28 mouse cellular contexts compared by ENCODE assay signal in genomic region chr1:153433851-153434589, GRCm38 (mm10). TPM values are rescaled to one million over a fixed set of nuclear protein-coding genes. Genes with fewer than 3 reads are reported as not detected.
DNase-seq lines count a peak whose midpoint lies in the region; ATAC-seq and TF ChIP-seq lines count a peak whose summit lies in the region.
"Had no signal": no experiment of that assay in that cellular context is flagged by ENCODE, and none has a peak within 500 bp of the region (broad histone marks: within the 10 kb centered on the region; RNA-seq: fewer than 3 reads in every experiment).

No protein-coding gene starts in this region.

- no peak overlapping the region for H3K4me2 ChIP-seq in hindbrain, postnatal 0 days (ENCODE audit: low read depth, low read length)
- H3K4me2 ChIP-seq in hindbrain, embryonic 13.5 days = no peak overlapping the region
- H3K4me2 ChIP-seq in lung, postnatal 0 days (replicated peaks; ENCODE audit: low read depth, low read length) = no peak overlapping the region
- H3K4me2 ChIP-seq: hindbrain, embryonic 14.5 days; stomach, embryonic 15.5 days had no signal

- TF ChIP-seq CTCF in hindbrain, postnatal 0 days (IDR thresholded peaks at IDR 0.05; ENCODE audit: low read depth) = 0 out of 2 replicates have a peak, but pooled peaks have one; percentile 15
- peak; percentile 33 for TF ChIP-seq CTCF in lung, postnatal 0 days (IDR thresholded peaks at IDR 0.05)
- TF ChIP-seq CTCF in bone marrow, adult 2 months (IDR thresholded peaks at IDR 0.05; ENCODE audit: control insufficient read depth, insufficient read depth, low read length) = no peak

- no peak overlapping the region for H3K4me3 ChIP-seq in hindbrain, postnatal 0 days (ENCODE audit: low read length)
- H3K4me3 ChIP-seq in hindbrain, embryonic 13.5 days = no peak overlapping the region
- H3K4me3 ChIP-seq in lung, postnatal 0 days (ENCODE audit: low read depth, low read length) = no peak overlapping the region
- H3K4me3 ChIP-seq in bone marrow, adult 2 months (replicated peaks; ENCODE audit: control insufficient read depth, low read depth, low read length) = no peak overlapping the region
- H3K4me3 ChIP-seq: forebrain, embryonic 10.5 days; myocyte; stomach, embryonic 15.5 days had no signal

- TF ChIP-seq POLR2A in bone marrow, adult 2 months (IDR thresholded peaks at IDR 0.05; ENCODE audit: borderline replicate concordance, control insufficient read depth, low read depth, low read length) = no peak

- H3K9me3 ChIP-seq in hindbrain, postnatal 0 days (ENCODE audit: low read length) = no peaks in the 10 kb centered on the region
- H3K9me3 ChIP-seq in hindbrain, embryonic 13.5 days = no peaks in the 10 kb centered on the region
- no peaks in the 10 kb centered on the region for H3K9me3 ChIP-seq in lung, postnatal 0 days (ENCODE audit: low read length)
- H3K9me3 ChIP-seq: forebrain, embryonic 10.5 days; stomach, embryonic 15.5 days had no signal

- H3K36me3 ChIP-seq in hindbrain, postnatal 0 days (ENCODE audit: insufficient read depth, low read length) = no peaks in the 10 kb centered on the region
- H3K36me3 ChIP-seq in hindbrain, embryonic 13.5 days = no peaks in the 10 kb centered on the region
- H3K36me3 ChIP-seq in lung, postnatal 0 days (ENCODE audit: insufficient read depth, low read length) = no peaks in the 10 kb centered on the region
- H3K36me3 ChIP-seq: forebrain, embryonic 10.5 days; stomach, embryonic 15.5 days had no signal

- no peak for ATAC-seq in hindbrain, postnatal 0 days
- no peak for ATAC-seq in hindbrain, embryonic 13.5 days (ENCODE audit: low FRiP score)
- ATAC-seq in lung, postnatal 0 days = no peak
- peak; percentile 65 for ATAC-seq in megakaryocyte progenitor cell, adult 5-6 weeks (replicated peaks; ENCODE audit: poor library complexity)
- ATAC-seq: CD4-positive, CD25-positive, alpha-beta regulatory T cell, adult 4 months had no signal

- TF ChIP-seq EP300 in lung, postnatal 0 days (IDR thresholded peaks at IDR 0.05) = no peak

- H3K27ac ChIP-seq in hindbrain, postnatal 0 days = no peak overlapping the region
- H3K27ac ChIP-seq in hindbrain, embryonic 13.5 days = no peak overlapping the region
- no peak overlapping the region for H3K27ac ChIP-seq in lung, postnatal 0 days (ENCODE audit: low read length)
- peak overlapping the region; percentile 39; the same call in 1 of the 2 replicates for H3K27ac ChIP-seq in bone marrow, adult 2 months (ENCODE audit: control insufficient read depth, insufficient read depth, low read depth, low read length, poor library complexity)
- H3K27ac ChIP-seq: forebrain, embryonic 10.5 days; hindbrain, embryonic 14.5 days; stomach, embryonic 15.5 days had no signal

- no peak overlapping the region for H3K9ac ChIP-seq in hindbrain, postnatal 0 days (replicated peaks; ENCODE audit: low read length)
- H3K9ac ChIP-seq in hindbrain, embryonic 13.5 days = no peak overlapping the region
- no peak overlapping the region for H3K9ac ChIP-seq in lung, postnatal 0 days (replicated peaks; ENCODE audit: low read depth)
- H3K9ac ChIP-seq: hindbrain, embryonic 14.5 days; stomach, embryonic 15.5 days had no signal

- H3K27me3 ChIP-seq in hindbrain, postnatal 0 days (ENCODE audit: insufficient read depth, low read length) = no peaks in the 10 kb centered on the region
- no peaks in the 10 kb centered on the region for H3K27me3 ChIP-seq in hindbrain, embryonic 13.5 days
- no peaks in the 10 kb centered on the region for H3K27me3 ChIP-seq in lung, postnatal 0 days (replicated peaks; ENCODE audit: insufficient read depth, low read length)
- H3K27me3 ChIP-seq: stomach, embryonic 15.5 days had no signal

- no peaks in the 10 kb centered on the region for H3K4me1 ChIP-seq in hindbrain, postnatal 0 days (ENCODE audit: insufficient read depth, low read length)
- H3K4me1 ChIP-seq in hindbrain, embryonic 13.5 days (replicated peaks) = no peaks in the 10 kb centered on the region
- no peaks in the 10 kb centered on the region for H3K4me1 ChIP-seq in lung, postnatal 0 days (ENCODE audit: insufficient read depth, low read depth, low read length)
- H3K4me1 ChIP-seq in bone marrow, adult 2 months (ENCODE audit: control insufficient read depth, insufficient read depth, low read length) = no peaks in the 10 kb centered on the region; the same call in 1 of the 2 replicates
- H3K4me1 ChIP-seq: forebrain, embryonic 10.5 days; stomach, embryonic 15.5 days had no signal

- DNase-seq in hindbrain, postnatal 0 days (ENCODE audit: low spot score) = no peak
- peak; percentile 12 for DNase-seq in lung, postnatal 0 days (ENCODE audit: low spot score)
- DNase-seq in lung, adult 18-20 months = no peak
- no peak for DNase-seq in adrenal gland, postnatal 36 days
- no peak for DNase-seq in embryo, embryonic 10.5 days (ENCODE audit: low spot score)
- DNase-seq: cerebellum, adult 2 months; gastrocnemius, postnatal 25 days; heart, postnatal 36 days; kidney, adult 9 months; kidney, postnatal 36 days; layer of hippocampus, adult 9-11 months; lung, adult 2 months; lung, postnatal 4 days; midbrain, embryonic 14.5 days; right cerebral cortex, adult 18-20 months; right cerebral cortex, postnatal 4 days; thymus, adult 18-20 months; thymus, postnatal 36 days had no signal

- 87% methylated on average over 5 of the region's 5 CpGs for WGBS in hindbrain, postnatal 0 days
- whole genome bisulfite sequencing in hindbrain, embryonic 13.5 days = 81% methylated on average over 5 of the region's 5 CpGs
- WGBS in lung, postnatal 0 days = 67% methylated on average over 5 of the region's 5 CpGs
- 59% methylated on average over 5 of the region's 5 CpGs for WGBS in bone marrow, adult 2 months

RNA-seq across cellular contexts. Expression of gene Shcbp1l, which starts 9.1 kb away (rescaled TPM):
- total RNA-seq in hindbrain, postnatal 0 days (2014; rRNA removed) = 0.50 and 2.2 TPM in 2 replicates
- polyA plus RNA-seq in hindbrain, postnatal 0 days (2015; fragmentation: Nextera tagmentation; extraction: Ambion mirVana) = 1.3 and 1.9 TPM in 2 replicates
- polyA plus RNA-seq in hindbrain, embryonic 13.5 days (2015; fragmentation: Nextera tagmentation; extraction: Ambion mirVana) = 0.25 and 0.26 TPM in 2 replicates
- polyA plus RNA-seq in lung, postnatal 0 days (2015; fragmentation: Nextera tagmentation; extraction: Ambion mirVana) = 0.12 and 0.17 TPM in 2 replicates
- 0.74 and 1.1 TPM in 2 replicates for polyA plus RNA-seq in bone marrow, adult 2 months (2011; ENCODE audit: insufficient read depth, insufficient read length, low replicate concordance, missing spikeins)
- 0.71 and 0.94 TPM in 2 replicates for total RNA-seq in megakaryocyte progenitor cell, adult 5-6 weeks (2015)
- 0.46 and 1.1 TPM in 2 replicates for total RNA-seq in megakaryocyte progenitor cell, adult 5-6 weeks (2017)
- under 1 TPM; 0.20 to 0.36 TPM for total RNA-seq in adrenal gland, postnatal 36 days (2021)
- total RNA-seq: gastrocnemius, postnatal 25 days; heart, adult 8-10 months; heart, postnatal 36 days; liver, adult 2 months had no signal
- polyA plus RNA-seq: liver, adult 2 months; myocyte had no signal

RNA-seq across cellular contexts. Expression of gene Dhx9, which starts 53.4 kb away (rescaled TPM):
- 57.3 and 73.8 TPM in 2 replicates for total RNA-seq in hindbrain, postnatal 0 days (2014; rRNA removed)
- 36.8 and 39.1 TPM in 2 replicates for polyA plus RNA-seq in hindbrain, postnatal 0 days (2015; fragmentation: Nextera tagmentation; extraction: Ambion mirVana)
- 41.5 and 47.7 TPM in 2 replicates for polyA plus RNA-seq in hindbrain, embryonic 13.5 days (2015; fragmentation: Nextera tagmentation; extraction: Ambion mirVana)
- 14.0 and 16.3 TPM in 2 replicates for polyA plus RNA-seq in lung, postnatal 0 days (2015; fragmentation: Nextera tagmentation; extraction: Ambion mirVana)
- polyA plus RNA-seq in bone marrow, adult 2 months (2011; ENCODE audit: insufficient read depth, insufficient read length, low replicate concordance, missing spikeins) = 62.9 and 88.7 TPM in 2 replicates
- total RNA-seq in megakaryocyte progenitor cell, adult 5-6 weeks (2015) = 177 and 201 TPM in 2 replicates
- total RNA-seq in megakaryocyte progenitor cell, adult 5-6 weeks (2017) = 114 and 158 TPM in 2 replicates
- total RNA-seq in adrenal gland, postnatal 36 days (2021) = 100 to 1,000 TPM; 117 to 119 TPM
